Mouse (Mus musculus): ENCODE results near the gene Srbd1. TPM values are rescaled to one million over a fixed set of nuclear protein-coding genes. Genes with fewer than 3 reads are reported as not detected.

The Srbd1 gene
- polyA plus RNA-seq, 2 experiments = 8.1 to 10.2 TPM

DNA sequence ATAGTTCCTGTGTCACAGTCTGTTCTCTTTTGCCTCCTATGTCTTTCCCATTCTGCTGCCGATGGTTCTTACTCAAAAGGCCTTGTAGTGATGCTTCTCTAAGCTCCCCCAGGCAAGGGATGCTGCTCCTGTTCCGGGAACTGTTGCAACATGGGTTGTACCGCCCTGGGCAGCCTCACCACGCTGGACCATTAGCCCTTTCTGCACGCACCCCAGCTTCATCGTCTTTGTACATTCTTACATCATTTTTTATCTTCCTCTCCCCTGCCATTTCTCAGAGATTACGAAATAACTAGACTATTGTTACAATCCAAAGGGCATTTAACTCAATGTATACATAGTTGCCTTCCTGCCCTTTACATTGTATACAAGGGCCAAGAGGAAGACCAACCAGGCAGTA is 19.4 kb upstream of the Srbd1 start:
- WGBS = 77% methylated on average over 7 of the region's 7 CpGs
- Histone ChIP-seq H3K4me1 (ENCODE audit: control insufficient read depth, insufficient read depth, low read length) (peaks cover 9% of the 10 kb centered on the region), H3K4me2 (replicated peaks; ENCODE audit: low read depth, low read length, severe bottlenecking) (no peak overlapping the region), H3K27ac (replicated peaks; ENCODE audit: low read depth, low read length) (no peak overlapping the region), H3K9ac (ENCODE audit: low read depth, low read length, severe bottlenecking) (no peak overlapping the region), H3K36me3 (ENCODE audit: control insufficient read depth, insufficient read depth, low read length) (no peaks in the 10 kb centered on the region), H3K4me3 (replicated peaks; ENCODE audit: low read length) (no peak overlapping the region), H3K9me3 (ENCODE audit: control insufficient read depth, low read length) (no peaks in the 10 kb centered on the region), H3K27me3 (ENCODE audit: control insufficient read depth, insufficient read depth, low read length) (no peaks in the 10 kb centered on the region)
- DNase-seq (ENCODE audit: low spot score) (no peak), ATAC-seq (ENCODE audit: low FRiP score, low read depth) (no peak)
- TF ChIP-seq POLR2A (IDR thresholded peaks at IDR 0.05; ENCODE audit: borderline replicate concordance, extremely low read depth, insufficient read depth, insufficient read length) = no peak

DNA sequence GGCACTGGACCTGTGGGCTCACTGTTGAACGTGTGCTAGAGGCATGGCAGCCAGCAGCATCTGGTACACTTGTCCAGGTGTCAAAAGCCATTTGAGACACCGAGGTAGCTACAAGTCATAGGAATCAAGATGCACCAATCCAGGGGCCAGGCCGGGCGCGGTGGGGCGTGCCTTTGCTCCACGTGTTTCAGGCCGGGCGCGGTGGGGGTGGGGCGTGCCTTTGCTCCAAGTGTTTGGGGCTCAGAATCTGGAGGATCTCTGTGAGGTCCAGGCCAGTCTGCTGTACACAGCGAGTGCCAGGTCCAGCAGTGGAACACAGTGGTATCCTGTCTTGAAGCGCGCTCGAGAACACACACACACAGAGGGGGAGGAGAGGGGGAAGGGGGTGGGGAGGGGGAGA is 17.7 kb upstream of the Srbd1 start:
- Histone ChIP-seq H3K4me1 (ENCODE audit: control insufficient read depth, insufficient read depth, low read length) (peaks cover 4% of the 10 kb centered on the region; the same call in 1 of the 2 replicates), H3K9ac (ENCODE audit: low read depth, low read length, severe bottlenecking) (no peak overlapping the region), H3K36me3 (ENCODE audit: control insufficient read depth, insufficient read depth, low read length) (no peaks in the 10 kb centered on the region), H3K4me2 (replicated peaks; ENCODE audit: low read depth, low read length, severe bottlenecking) (no peak overlapping the region), H3K9me3 (ENCODE audit: control insufficient read depth, low read length) (no peaks in the 10 kb centered on the region), H3K27me3 (ENCODE audit: control insufficient read depth, insufficient read depth, low read length) (no peaks in the 10 kb centered on the region), H3K4me3 (replicated peaks; ENCODE audit: low read length) (no peak overlapping the region), H3K27ac (replicated peaks; ENCODE audit: low read depth, low read length) (no peak overlapping the region)
- DNase-seq (ENCODE audit: low spot score) (no peak), ATAC-seq (ENCODE audit: low FRiP score, low read depth) (no peak)
- WGBS = 67% methylated on average over 15 of the region's 15 CpGs
- no peak for TF ChIP-seq POLR2A (IDR thresholded peaks at IDR 0.05; ENCODE audit: borderline replicate concordance, extremely low read depth, insufficient read depth, insufficient read length)

DNA sequence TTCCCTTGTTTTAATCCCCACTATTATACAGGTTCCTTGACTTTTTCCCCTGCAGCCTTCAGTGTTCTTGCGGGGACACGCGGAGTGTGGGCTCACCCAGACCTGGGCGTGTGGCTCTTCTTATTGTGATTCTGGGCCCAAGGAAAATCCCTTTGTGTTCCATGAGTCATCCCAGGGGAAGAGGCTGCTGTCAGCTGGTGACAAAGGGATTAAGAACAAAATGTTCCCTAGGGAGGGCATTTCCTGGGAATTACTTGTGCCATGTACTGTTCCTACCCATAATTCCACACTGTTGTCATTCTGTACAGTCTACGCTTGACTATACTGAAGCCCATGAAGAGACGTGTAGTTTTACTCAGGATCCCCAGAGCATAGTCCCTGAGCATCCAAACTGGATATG is 12.0 kb upstream of the Srbd1 start:
- no peak overlapping the region for H3K27ac ChIP-seq (replicated peaks; ENCODE audit: low read depth, low read length)
- H3K4me1 ChIP-seq (ENCODE audit: control insufficient read depth, insufficient read depth, low read length) = no peaks in the 10 kb centered on the region
- no peaks in the 10 kb centered on the region for H3K27me3 ChIP-seq (ENCODE audit: control insufficient read depth, insufficient read depth, low read length)
- DNase-seq (ENCODE audit: low spot score) (no peak), ATAC-seq (ENCODE audit: low FRiP score, low read depth) (no peak)
- no peaks in the 10 kb centered on the region; the same call in 1 of the 2 replicates for H3K9me3 ChIP-seq (ENCODE audit: control insufficient read depth, low read length)
- no peak for TF ChIP-seq POLR2A (IDR thresholded peaks at IDR 0.05; ENCODE audit: borderline replicate concordance, extremely low read depth, insufficient read depth, insufficient read length)
- no peaks in the 10 kb centered on the region for H3K36me3 ChIP-seq (ENCODE audit: control insufficient read depth, insufficient read depth, low read length)
- H3K9ac ChIP-seq (ENCODE audit: low read depth, low read length, severe bottlenecking) = no peak overlapping the region
- no peak overlapping the region for H3K4me3 ChIP-seq (replicated peaks; ENCODE audit: low read length)
- WGBS = 88% methylated on average over 6 of the region's 6 CpGs
- no peak overlapping the region for H3K4me2 ChIP-seq (replicated peaks; ENCODE audit: low read depth, low read length, severe bottlenecking)

DNA sequence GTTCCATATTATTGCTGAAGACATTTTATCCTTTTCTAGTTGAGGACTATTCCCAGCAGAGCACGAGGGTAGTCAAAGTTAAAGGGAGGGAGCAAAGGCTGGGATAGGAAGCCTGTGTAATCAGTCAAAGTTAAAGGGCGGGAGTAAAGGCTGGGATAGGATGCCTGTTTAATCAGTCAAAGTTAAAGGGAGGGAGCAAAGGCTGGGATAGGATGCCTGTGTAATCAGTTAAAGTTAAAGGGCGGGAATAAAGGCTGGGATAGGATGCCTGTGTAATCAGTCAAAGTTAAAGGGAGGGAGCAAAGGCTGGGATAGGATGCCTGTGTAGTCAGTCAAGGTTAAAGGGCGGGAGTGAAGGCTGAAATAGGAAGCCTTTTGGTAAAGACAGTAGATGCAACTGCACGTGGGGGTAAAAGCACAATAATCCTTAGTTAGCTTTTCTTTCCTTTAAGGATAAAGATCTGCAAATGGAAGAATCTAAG is 5.9 kb upstream of the Srbd1 start:
- Histone ChIP-seq H3K4me3 (replicated peaks; ENCODE audit: low read length) (no peak overlapping the region), H3K27me3 (ENCODE audit: control insufficient read depth, insufficient read depth, low read length) (no peaks in the 10 kb centered on the region), H3K4me2 (replicated peaks; ENCODE audit: low read depth, low read length, severe bottlenecking) (0 out of 2 replicates have a peak overlapping the region, but pooled peaks have one; percentile 2), H3K9ac (ENCODE audit: low read depth, low read length, severe bottlenecking) (no peak overlapping the region), H3K27ac (replicated peaks; ENCODE audit: low read depth, low read length) (no peak overlapping the region), H3K4me1 (ENCODE audit: control insufficient read depth, insufficient read depth, low read length) (no peaks in the 10 kb centered on the region), H3K9me3 (ENCODE audit: control insufficient read depth, low read length) (no peaks in the 10 kb centered on the region; the same call in 1 of the 2 replicates), H3K36me3 (ENCODE audit: control insufficient read depth, insufficient read depth, low read length) (no peaks in the 10 kb centered on the region)
- WGBS = 14% methylated on average over 5 of the region's 5 CpGs
- ATAC-seq (ENCODE audit: low FRiP score, low read depth) = peak; percentile 96
- DNase-seq (ENCODE audit: low spot score) = peak; percentile 92
- no peak for TF ChIP-seq POLR2A (IDR thresholded peaks at IDR 0.05; ENCODE audit: borderline replicate concordance, extremely low read depth, insufficient read depth, insufficient read length)

DNA sequence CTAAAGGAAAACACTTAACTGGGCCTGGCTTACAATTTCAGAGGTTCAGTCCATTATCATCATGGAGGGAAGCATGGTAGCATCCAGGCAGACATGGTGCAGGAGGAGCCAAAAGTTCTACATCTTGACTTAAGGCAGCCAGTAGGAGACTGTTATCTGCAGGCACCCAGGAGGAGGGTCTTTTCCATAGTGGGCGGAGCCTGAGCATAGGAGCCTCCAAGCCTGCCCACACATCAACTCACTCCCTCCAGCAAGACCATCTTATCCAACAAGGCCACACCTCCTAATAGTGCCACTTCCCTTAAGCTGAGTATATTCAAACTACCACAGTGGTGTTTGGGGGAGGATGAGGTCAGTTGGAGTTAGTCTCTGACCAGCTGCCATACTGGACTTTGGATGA is 4.8 kb upstream of the Srbd1 start:
- H3K9me3 ChIP-seq (ENCODE audit: control insufficient read depth, low read length) = no peaks in the 10 kb centered on the region; the same call in 1 of the 2 replicates
- H3K4me3 ChIP-seq (replicated peaks; ENCODE audit: low read length) = no peak overlapping the region
- WGBS = 94% methylated on average over 1 of the region's 1 CpGs
- no peak for TF ChIP-seq POLR2A (IDR thresholded peaks at IDR 0.05; ENCODE audit: borderline replicate concordance, extremely low read depth, insufficient read depth, insufficient read length)
- peaks cover 4% of the 10 kb centered on the region; the same call in 1 of the 2 replicates for H3K4me1 ChIP-seq (ENCODE audit: control insufficient read depth, insufficient read depth, low read length)
- no peaks in the 10 kb centered on the region for H3K27me3 ChIP-seq (ENCODE audit: control insufficient read depth, insufficient read depth, low read length)
- H3K27ac ChIP-seq (replicated peaks; ENCODE audit: low read depth, low read length) = no peak overlapping the region
- no peak for ATAC-seq (ENCODE audit: low FRiP score, low read depth)
- H3K4me2 ChIP-seq (replicated peaks; ENCODE audit: low read depth, low read length, severe bottlenecking) = no peak overlapping the region
- H3K9ac ChIP-seq (ENCODE audit: low read depth, low read length, severe bottlenecking) = no peak overlapping the region
- no peaks in the 10 kb centered on the region for H3K36me3 ChIP-seq (ENCODE audit: control insufficient read depth, insufficient read depth, low read length)
- DNase-seq (ENCODE audit: low spot score) = no peak

All from limb, embryonic 14.5 days (tissue).